Mouse (Mus musculus) kidney, embryonic 15.5 days (tissue): Measurements from ENCODE around the gene Art2b. TPM values are rescaled to one million over a fixed set of nuclear protein-coding genes. Genes with fewer than 3 reads are reported as not detected.
"Not testable (repeated sequence)": the region's sequence is repeated elsewhere in the genome, so short reads cannot be mapped to it uniquely, and the experiment has no call there.

Source experiments
- ATAC-seq: fragments of 200-750 bp; cut with Nextera tagmentation; replicated peaks from 2 replicates; pipeline ENCODE4 v1.8.0; 2017; ENCODE audit warnings: moderate TSS enrichment; ENCODE audit not compliant: low FRiP score
- H3K27ac ChIP-seq: fragments of 300-500 bp; sonication (generic); 2 replicates; pipeline ENCODE4 v1.5.1; 2015; ENCODE audit warnings: mild to moderate bottlenecking, inconsistent platforms
- H3K27me3 ChIP-seq: fragments of 300-500 bp; sonication (generic); 2 replicates; pipeline ENCODE4 v1.6.1; 2015; ENCODE audit warnings: inconsistent platforms
- H3K36me3 ChIP-seq: fragments of 300-500 bp; sonication (generic); 2 replicates; pipeline ENCODE4 v1.6.1; 2015; ENCODE audit warnings: inconsistent platforms
- H3K4me1 ChIP-seq: fragments of 300-500 bp; sonication (generic); 2 replicates; pipeline ENCODE4 v1.6.1; 2015; ENCODE audit warnings: inconsistent platforms
- H3K4me2 ChIP-seq: fragments of 300-500 bp; sonication (generic); 2 replicates; pipeline ENCODE4 v1.6.1; 2015; ENCODE audit warnings: moderate library complexity, mild to moderate bottlenecking, inconsistent platforms
- H3K4me3 ChIP-seq: fragments of 300-500 bp; sonication (generic); replicated peaks from 2 replicates; pipeline ENCODE4 v1.5.1; 2015; ENCODE audit warnings: mild to moderate bottlenecking, inconsistent platforms
- H3K9ac ChIP-seq: fragments of 300-500 bp; sonication (generic); 2 replicates; pipeline ENCODE4 v1.6.1; 2015; ENCODE audit warnings: mild to moderate bottlenecking, inconsistent platforms
- H3K9me3 ChIP-seq: fragments of 300-500 bp; sonication (generic); replicated peaks from 2 replicates; pipeline ENCODE4 v1.6.1; 2016; ENCODE audit warnings: inconsistent platforms
- WGBS: fragments of 180-500 bp; shearing (Covaris S2); methylation state at CpG from one replicate; pipeline ENCODE4 v1.1.7; 2015; ENCODE audit warnings: mixed read lengths; 5-methylcytosine and 5-hydroxymethylcytosine counted together
- polyA plus RNA-seq: library from polyadenylated mRNA; unstranded; fragments of >200 nt; fragmentation: Nextera tagmentation; extraction: Ambion mirVana; gene quantifications from 2 replicates; pipeline ENCODE4 v1.2.1, GENCODE M21; 2015

Gene Art2b
- polyA plus RNA-seq, result not detected in 2 replicates

GRCm38 (mm10) chr7:101585408-101585807 is at the start of gene Art2b:
Art2b (minus strand) TSS chr7:101585600.
- ATAC-seq, result no peak
- H3K27me3 ChIP-seq, result no peaks in the 10 kb centered on the region
- no peaks in the 10 kb centered on the region for H3K9me3 ChIP-seq
- no peak within 1 kb of the TSS for H3K4me2 ChIP-seq
- H3K36me3 ChIP-seq, result no peaks in the 10 kb centered on the region
- H3K27ac ChIP-seq, result no peak within 1 kb of the TSS
- no peak within 1 kb of the TSS for H3K4me3 ChIP-seq
- H3K9ac ChIP-seq, result no peak within 1 kb of the TSS
- no peaks in the 10 kb centered on the region for H3K4me1 ChIP-seq
- WGBS, result 84% methylated on average over 5 of the region's 5 CpGs

GRCm38 (mm10) chr7:101634513-101634912 is 49.1 kb upstream of the Art2b start:
- no peak overlapping the region for H3K4me2 ChIP-seq
- ATAC-seq, result no peak
- 76% methylated on average over 4 of the region's 4 CpGs for WGBS

GRCm38 (mm10) chr7:101633629-101634177 is 48.3 kb upstream of the Art2b start:
- H3K9ac ChIP-seq, result no peak overlapping the region

More at GRCm38 (mm10) chr7:101634513-101634912, 49.1 kb upstream of the Art2b start:
- H3K4me1 ChIP-seq, result no peaks in the 10 kb centered on the region
- no peak overlapping the region for H3K4me3 ChIP-seq
- H3K9me3 ChIP-seq, result 0 out of 2 replicates have a peak, but pooled peaks cover 2% of the 10 kb centered on the region
- H3K9ac ChIP-seq, result no peak overlapping the region
- H3K27me3 ChIP-seq, result no peaks in the 10 kb centered on the region
- H3K36me3 ChIP-seq, result no peaks in the 10 kb centered on the region
- H3K27ac ChIP-seq, result no peak overlapping the region

GRCm38 (mm10) chr7:101628481-101628880 is 43.1 kb upstream of the Art2b start:
- no peak overlapping the region for H3K4me2 ChIP-seq
- WGBS, result 63% methylated on average over 2 of the region's 2 CpGs
- H3K27ac ChIP-seq, result no peak overlapping the region
- no peak overlapping the region for H3K9ac ChIP-seq
- H3K27me3 ChIP-seq, result no peaks in the 10 kb centered on the region
- H3K4me1 ChIP-seq, result no peaks in the 10 kb centered on the region
- no peak for ATAC-seq
- H3K4me3 ChIP-seq, result no peak overlapping the region
- no peaks in the 10 kb centered on the region for H3K36me3 ChIP-seq
- 0 out of 2 replicates have a peak, but pooled peaks cover 2% of the 10 kb centered on the region for H3K9me3 ChIP-seq

More at GRCm38 (mm10) chr7:101633629-101634177, 48.3 kb upstream of the Art2b start:
- Histone ChIP-seq H3K9me3 (0 out of 2 replicates have a peak, but pooled peaks cover 2% of the 10 kb centered on the region), H3K27ac (no peak overlapping the region), H3K4me2 (no peak overlapping the region), H3K36me3 (no peaks in the 10 kb centered on the region), H3K4me1 (no peaks in the 10 kb centered on the region), H3K4me3 (no peak overlapping the region), H3K27me3 (no peaks in the 10 kb centered on the region)
- WGBS, result 76% methylated on average over 8 of the region's 8 CpGs
- ATAC-seq, result no peak

- 71% methylated on average over 7 of the region's 7 CpGs for WGBS
- not testable (repeated sequence) for H3K9ac ChIP-seq, H3K27ac ChIP-seq, ATAC-seq, H3K27me3 ChIP-seq, H3K4me3 ChIP-seq, H3K36me3 ChIP-seq, H3K4me1 ChIP-seq, H3K4me2 ChIP-seq, H3K9me3 ChIP-seq
Measured at GRCm38 (mm10) chr7:101627166-101627565, 41.8 kb upstream of the Art2b start.

GRCm38 (mm10) chr7:101624283-101624682 is 38.9 kb upstream of the Art2b start:
- Histone ChIP-seq H3K4me2 (no peak overlapping the region), H3K9me3 (no peaks in the 10 kb centered on the region), H3K27me3 (0 out of 2 replicates have a peak, but pooled peaks cover 4% of the 10 kb centered on the region)

GRCm38 (mm10) chr7:101621861-101622260 is 36.5 kb upstream of the Art2b start:
- ATAC-seq, H3K27ac ChIP-seq, H3K36me3 ChIP-seq, H3K4me1 ChIP-seq, H3K9me3 ChIP-seq, H3K4me3 ChIP-seq, H3K9ac ChIP-seq, H3K27me3 ChIP-seq, H3K4me2 ChIP-seq: not testable (repeated sequence)
- 82% methylated on average over 4 of the region's 4 CpGs for WGBS

More at GRCm38 (mm10) chr7:101624283-101624682, 38.9 kb upstream of the Art2b start:
- Histone ChIP-seq H3K4me1 (no peaks in the 10 kb centered on the region), H3K9ac (no peak overlapping the region), H3K4me3 (no peak overlapping the region), H3K36me3 (no peaks in the 10 kb centered on the region), H3K27ac (no peak overlapping the region)
- ATAC-seq, result no peak
- WGBS, result 72% methylated on average over 6 of the region's 6 CpGs

- no peak for ATAC-seq
- Histone ChIP-seq H3K27ac (no peak overlapping the region), H3K4me1 (no peaks in the 10 kb centered on the region), H3K4me3 (no peak overlapping the region), H3K36me3 (no peaks in the 10 kb centered on the region), H3K9me3 (no peaks in the 10 kb centered on the region), H3K4me2 (no peak overlapping the region), H3K27me3 (0 out of 2 replicates have a peak, but pooled peaks cover 4% of the 10 kb centered on the region), H3K9ac (no peak overlapping the region)
- 29% methylated on average over 4 of the region's 4 CpGs for WGBS
Measured at GRCm38 (mm10) chr7:101620373-101620772, 35.0 kb upstream of the Art2b start.

- WGBS, result 86% methylated on average over 7 of the region's 7 CpGs
- H3K4me2 ChIP-seq, result no peak overlapping the region
Measured at GRCm38 (mm10) chr7:101618273-101618672, 32.9 kb upstream of the Art2b start.

GRCm38 (mm10) chr7:101617438-101618165 is 32.2 kb upstream of the Art2b start:
- H3K27me3 ChIP-seq, result no peaks in the 10 kb centered on the region
- no peak overlapping the region for H3K27ac ChIP-seq
- H3K9ac ChIP-seq, result no peak overlapping the region
- H3K4me1 ChIP-seq, result no peaks in the 10 kb centered on the region
- no peak overlapping the region for H3K4me2 ChIP-seq
- 76% methylated on average over 10 of the region's 10 CpGs for WGBS
- no peak overlapping the region for H3K4me3 ChIP-seq
- no peak for ATAC-seq
- no peaks in the 10 kb centered on the region for H3K36me3 ChIP-seq
- no peaks in the 10 kb centered on the region for H3K9me3 ChIP-seq

More at GRCm38 (mm10) chr7:101618273-101618672, 32.9 kb upstream of the Art2b start:
- Histone ChIP-seq H3K9me3 (no peaks in the 10 kb centered on the region), H3K27ac (no peak overlapping the region), H3K4me3 (no peak overlapping the region), H3K27me3 (0 out of 2 replicates have a peak, but pooled peaks cover 4% of the 10 kb centered on the region), H3K36me3 (no peaks in the 10 kb centered on the region), H3K4me1 (no peaks in the 10 kb centered on the region), H3K9ac (no peak overlapping the region)
- no peak for ATAC-seq

- no peak overlapping the region for H3K27ac ChIP-seq
- no peaks in the 10 kb centered on the region for H3K36me3 ChIP-seq
- no peaks in the 10 kb centered on the region for H3K9me3 ChIP-seq
- H3K4me1 ChIP-seq, result no peaks in the 10 kb centered on the region
- H3K9ac ChIP-seq, result no peak overlapping the region
- 81% methylated on average over 6 of the region's 6 CpGs for WGBS
- H3K27me3 ChIP-seq, result no peaks in the 10 kb centered on the region
- H3K4me2 ChIP-seq, result no peak overlapping the region
- H3K4me3 ChIP-seq, result no peak overlapping the region
- no peak for ATAC-seq
Measured at GRCm38 (mm10) chr7:101616136-101616835, 30.9 kb upstream of the Art2b start.

- Histone ChIP-seq H3K27me3 (no peaks in the 10 kb centered on the region), H3K4me2 (no peak overlapping the region), H3K36me3 (no peaks in the 10 kb centered on the region), H3K9ac (no peak overlapping the region), H3K4me3 (no peak overlapping the region), H3K27ac (no peak overlapping the region), H3K4me1 (no peaks in the 10 kb centered on the region), H3K9me3 (no peaks in the 10 kb centered on the region)
- ATAC-seq, result no peak
- 81% methylated on average over 7 of the region's 7 CpGs for WGBS
Measured at GRCm38 (mm10) chr7:101615406-101615805, 30.0 kb upstream of the Art2b start.
